In genomic region chr19:25529673-25530072, GRCm38 (mm10) we compare ENCODE assay signal across 22 mouse cellular contexts. TPM values are rescaled to one million over a fixed set of nuclear protein-coding genes. Genes with fewer than 3 reads are reported as not detected.
DNase-seq lines count a peak whose midpoint lies in the region; ATAC-seq lines count a peak whose summit lies in the region.
"Had no signal": no experiment of that assay in that cellular context is flagged by ENCODE, and none has a peak within 500 bp of the region (broad histone marks: within the 10 kb centered on the region; RNA-seq: fewer than 3 reads in every experiment).

No protein-coding gene starts in this region.

- 55% methylated on average over 12 of the region's 12 CpGs for WGBS in limb, embryonic 11.5 days
- 80% methylated on average over 12 of the region's 12 CpGs for WGBS in limb, embryonic 10.5 days
- 30% methylated on average over 12 of the region's 12 CpGs for WGBS in limb, embryonic 13.5 days

- peak; percentile 26 to 49 for DNase-seq in cerebellum, postnatal 10 days
- DNase-seq in cerebellum, adult 8-10 months: no peak
- peak; percentile 47 for DNase-seq in limb, embryonic 11.5 days (ENCODE audit: low spot score)
- DNase-seq in limb, embryonic 10.5 days (ENCODE audit: low spot score): no peak
- DNase-seq in kidney, adult 18-20 months: no peak
- DNase-seq: adrenal gland, adult 8-10 months; adrenal gland, postnatal 25 days; cerebellum, adult 11 months; cerebellum, adult 2 months; gastrocnemius, postnatal 10 days; gastrocnemius, postnatal 36 days had no signal

- no peak overlapping the region for H3K4me2 ChIP-seq in limb, embryonic 11.5 days (ENCODE audit: low read depth, severe bottlenecking)
- no peak overlapping the region for H3K4me2 ChIP-seq in limb, embryonic 13.5 days (replicated peaks)
- H3K4me2 ChIP-seq: forebrain, embryonic 13.5 days; heart, embryonic 11.5 days; hindbrain, embryonic 14.5 days had no signal

- no peak overlapping the region for H3K27ac ChIP-seq in limb, embryonic 11.5 days (replicated peaks; ENCODE audit: low read depth, low read length)
- no peak overlapping the region; the same call in 1 of the 2 replicates for H3K27ac ChIP-seq in limb, embryonic 10.5 days
- H3K27ac ChIP-seq in limb, embryonic 13.5 days: no peak overlapping the region
- H3K27ac ChIP-seq: forebrain, embryonic 10.5 days; forebrain, embryonic 13.5 days; hindbrain, embryonic 10.5 days; hindbrain, embryonic 14.5 days had no signal

- no peak overlapping the region for H3K4me3 ChIP-seq in limb, embryonic 11.5 days (ENCODE audit: low read depth, low read length)
- no peak overlapping the region for H3K4me3 ChIP-seq in limb, embryonic 10.5 days
- H3K4me3 ChIP-seq in limb, embryonic 13.5 days: no peak overlapping the region
- H3K4me3 ChIP-seq: forebrain, embryonic 10.5 days; forebrain, embryonic 13.5 days; hindbrain, embryonic 10.5 days had no signal

- H3K27me3 ChIP-seq in limb, embryonic 11.5 days (ENCODE audit: control insufficient read depth, insufficient read depth, low read length): no peaks in the 10 kb centered on the region
- H3K27me3 ChIP-seq in limb, embryonic 10.5 days (ENCODE audit: low read depth, poor library complexity, severe bottlenecking): no peaks in the 10 kb centered on the region
- no peaks in the 10 kb centered on the region for H3K27me3 ChIP-seq in limb, embryonic 13.5 days
- H3K27me3 ChIP-seq: forebrain, embryonic 13.5 days had no signal

- H3K36me3 ChIP-seq in limb, embryonic 11.5 days (ENCODE audit: control insufficient read depth, insufficient read depth, low read length): no peaks in the 10 kb centered on the region
- H3K36me3 ChIP-seq in limb, embryonic 10.5 days: no peaks in the 10 kb centered on the region
- H3K36me3 ChIP-seq in limb, embryonic 13.5 days: no peaks in the 10 kb centered on the region
- H3K36me3 ChIP-seq: forebrain, embryonic 10.5 days; hindbrain, embryonic 10.5 days had no signal

- H3K9ac ChIP-seq in limb, embryonic 11.5 days (ENCODE audit: low read length): no peak overlapping the region
- no peak overlapping the region for H3K9ac ChIP-seq in limb, embryonic 13.5 days
- H3K9ac ChIP-seq: forebrain, embryonic 13.5 days; hindbrain, embryonic 14.5 days had no signal

- ATAC-seq in limb, embryonic 11.5 days (ENCODE audit: insufficient number of reproducible peaks, low FRiP score, low TSS enrichment, low read depth): 0 out of 2 replicates have a peak, but pooled peaks have one; percentile 57
- peak; percentile 54; the same call in 1 of the 2 replicates for ATAC-seq in limb, embryonic 13.5 days (ENCODE audit: low FRiP score, low read depth)
- ATAC-seq: activated CD4-positive, CD25-positive, alpha-beta regulatory T cell, adult 4 months; forebrain, embryonic 13.5 days; forebrain, embryonic 16.5 days had no signal

- H3K9me3 ChIP-seq in limb, embryonic 11.5 days (ENCODE audit: control insufficient read depth, low read length): no peaks in the 10 kb centered on the region
- H3K9me3 ChIP-seq in limb, embryonic 10.5 days (replicated peaks): no peaks in the 10 kb centered on the region
- peaks cover 9% of the 10 kb centered on the region for H3K9me3 ChIP-seq in limb, embryonic 13.5 days

- H3K4me1 ChIP-seq in limb, embryonic 11.5 days (ENCODE audit: control insufficient read depth, insufficient read depth, low read length): no peaks in the 10 kb centered on the region; the same call in 1 of the 2 replicates
- H3K4me1 ChIP-seq in limb, embryonic 10.5 days: peaks cover 14% of the 10 kb centered on the region
- peaks cover 18% of the 10 kb centered on the region for H3K4me1 ChIP-seq in limb, embryonic 13.5 days
- H3K4me1 ChIP-seq: hindbrain, embryonic 10.5 days had no signal

RNA-seq across cellular contexts. Expression of gene Dmrt1, which starts 24.3 kb away (rescaled TPM):
- polyA plus RNA-seq in limb, embryonic 11.5 days (2014; fragmentation: Nextera tagmentation; extraction: Ambion mirVana): 0.20 and 0.23 TPM in 2 replicates
- polyA plus RNA-seq in limb, embryonic 10.5 days (2016; fragmentation: Nextera tagmentation; extraction: Ambion mirVana): 0.16 TPM in 1 of 2 replicates, not detected in the other
- 0.11 and 0.15 TPM in 2 replicates for polyA plus RNA-seq in limb, embryonic 13.5 days (2015; fragmentation: Nextera tagmentation; extraction: Ambion mirVana)
- polyA plus RNA-seq: activated CD4-positive, CD25-positive, alpha-beta regulatory T cell, adult 4 months; cerebellum, adult 2 months; forebrain, embryonic 16.5 days; heart, embryonic 14.5 days; heart, postnatal 0 days; hindbrain, embryonic 10.5 days; hindbrain, embryonic 14.5 days; intestine, embryonic 14.5 days had no signal

Comparison
In these comparisons a context has a peak if more than half of its experiments do, and no peak if none do; other contexts are left out.
1. DNase-seq: peak in cerebellum, postnatal 10 days (2 of 2) and limb, embryonic 11.5 days (single experiment); none in cerebellum, adult 8-10 months (single experiment), limb, embryonic 10.5 days (single experiment) and kidney, adult 18-20 months (single experiment).